Mouse (Mus musculus): ENCODE data around the gene Nrl.

DNA sequence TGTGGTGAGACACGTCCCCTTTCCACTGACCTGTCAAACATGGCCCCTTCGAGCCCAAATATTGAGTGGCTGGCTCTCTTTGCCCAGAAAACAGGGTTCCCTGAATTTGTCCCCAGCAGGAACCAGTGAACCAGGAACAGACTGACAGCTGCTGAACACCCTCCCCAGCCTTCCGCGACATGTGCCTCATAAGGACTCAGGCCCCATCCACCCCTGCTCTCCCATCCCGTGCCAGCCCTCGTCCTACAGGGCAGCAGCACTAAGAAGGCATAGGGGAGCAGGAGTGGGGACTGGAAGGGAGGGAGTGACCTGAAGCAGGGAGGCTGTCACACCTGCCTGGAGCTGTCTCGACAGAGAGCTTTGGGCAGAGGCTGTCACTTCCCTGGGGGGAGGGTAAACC, 17.0 kb downstream of the Nrl start:
- TF ChIP-seq CTCF (conservative IDR thresholded peaks at IDR 0.05; ENCODE audit: low read length) (no peak), NANOG (IDR thresholded peaks at IDR 0.05; ENCODE audit: borderline replicate concordance, low read length) (no peak), POU5F1 (IDR thresholded peaks at IDR 0.05; ENCODE audit: borderline replicate concordance, low read length) (no peak)

Data from E14TG2a.4 (cell line).